Mouse (Mus musculus) limb, embryonic 10.5 days (tissue): Measurements from ENCODE around the gene Ncapg2. TPM values are rescaled to one million over a fixed set of nuclear protein-coding genes. Genes with fewer than 3 reads are reported as not detected.

ENCODE experiments used
- DNase-seq: peaks from one replicate; pipeline ENCODE4 v3.0.0-alpha.2; 2017; ENCODE audit warnings: low spot score
- H3K27ac ChIP-seq: fragments of 300-500 bp; sonication (generic); 2 replicates; pipeline ENCODE4 v1.5.1; 2016; ENCODE audit warnings: mild to moderate bottlenecking
- H3K27me3 ChIP-seq: fragments of 300-500 bp; sonication (generic); 2 replicates; pipeline ENCODE4 v1.6.1; 2016; ENCODE audit warnings: low read depth, mild to moderate bottlenecking; ENCODE audit not compliant: poor library complexity, severe bottlenecking
- H3K36me3 ChIP-seq: fragments of 300-500 bp; sonication (generic); 2 replicates; pipeline ENCODE4 v1.6.1; 2016; ENCODE audit warnings: mild to moderate bottlenecking, moderate library complexity
- H3K4me1 ChIP-seq: fragments of 300-500 bp; sonication (generic); 2 replicates; pipeline ENCODE4 v1.6.1; 2016
- H3K4me3 ChIP-seq: fragments of 300-500 bp; sonication (generic); 2 replicates; pipeline ENCODE4 v1.5.1; 2016; ENCODE audit warnings: mild to moderate bottlenecking, moderate library complexity
- H3K9me3 ChIP-seq: fragments of 300-500 bp; sonication (generic); replicated peaks from 2 replicates; pipeline ENCODE4 v1.6.1; 2016; ENCODE audit warnings: mild to moderate bottlenecking
- WGBS: fragments of 180-500 bp; shearing (Covaris S2); methylation state at CpG from one replicate; pipeline ENCODE4 v1.1.7; 2016; 5-methylcytosine and 5-hydroxymethylcytosine counted together
- polyA plus RNA-seq: library from polyadenylated mRNA; unstranded; fragments of >200 nt; fragmentation: Nextera tagmentation; extraction: Ambion mirVana; gene quantifications from 2 replicates; pipeline ENCODE4 v1.2.1, GENCODE M21; 2016

Ncapg2 gene
- polyA plus RNA-seq, 1 experiment from 2014 or later, result 63.5 TPM

DNA sequence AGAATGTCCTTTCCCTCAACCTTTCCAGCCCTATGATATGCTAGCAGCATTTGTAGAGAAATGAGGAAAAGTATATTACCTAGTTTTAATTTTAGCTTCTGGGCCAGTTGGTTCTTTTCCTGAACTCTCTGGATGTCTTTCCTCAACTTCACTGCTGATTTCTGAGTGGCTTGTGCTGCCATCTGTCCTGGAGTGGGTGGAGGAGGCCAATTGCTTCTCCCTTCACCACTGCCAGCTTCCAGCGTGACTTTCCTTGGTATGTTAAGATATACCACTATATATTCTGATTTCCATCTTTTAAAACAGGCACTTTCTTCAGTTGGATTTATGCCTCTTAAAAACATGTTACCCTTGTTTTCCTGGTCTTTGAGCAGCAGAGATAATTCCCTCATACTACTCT is 63.1 kb downstream of the Ncapg2 start:
- Histone ChIP-seq H3K9me3 (no peaks in the 10 kb centered on the region), H3K27me3 (no peaks in the 10 kb centered on the region), H3K4me1 (no peaks in the 10 kb centered on the region), H3K36me3 (peaks cover 21% of the 10 kb centered on the region), H3K27ac (no peak overlapping the region), H3K4me3 (no peak overlapping the region)
- 92% methylated on average over 1 of the region's 1 CpGs for WGBS
- no peak for DNase-seq

DNA sequence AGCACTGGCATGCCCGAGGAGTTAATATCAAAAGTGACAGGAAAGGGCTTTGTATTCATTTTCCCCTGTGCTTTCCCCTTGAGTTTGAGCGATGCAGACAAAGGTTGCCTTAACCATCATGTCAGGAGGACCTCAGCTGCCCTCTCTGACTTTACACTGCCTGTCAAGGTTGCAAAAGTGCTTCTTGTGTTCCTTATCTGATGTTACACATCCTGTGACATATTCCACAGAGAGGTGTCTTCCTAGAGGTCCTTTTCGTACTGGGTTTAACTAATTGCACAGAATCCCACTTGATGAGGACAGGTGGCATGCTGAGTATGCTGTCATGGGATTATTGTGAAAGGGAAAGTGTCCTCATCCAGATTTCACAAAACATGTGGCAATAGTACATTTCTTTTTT is 63.9 kb downstream of the Ncapg2 start:
- DNase-seq, result no peak
- Histone ChIP-seq H3K27me3 (no peaks in the 10 kb centered on the region), H3K27ac (no peak overlapping the region), H3K4me3 (no peak overlapping the region), H3K9me3 (no peaks in the 10 kb centered on the region), H3K36me3 (peaks cover 18% of the 10 kb centered on the region), H3K4me1 (no peaks in the 10 kb centered on the region)
- 88% methylated on average over 3 of the region's 3 CpGs for WGBS

DNA sequence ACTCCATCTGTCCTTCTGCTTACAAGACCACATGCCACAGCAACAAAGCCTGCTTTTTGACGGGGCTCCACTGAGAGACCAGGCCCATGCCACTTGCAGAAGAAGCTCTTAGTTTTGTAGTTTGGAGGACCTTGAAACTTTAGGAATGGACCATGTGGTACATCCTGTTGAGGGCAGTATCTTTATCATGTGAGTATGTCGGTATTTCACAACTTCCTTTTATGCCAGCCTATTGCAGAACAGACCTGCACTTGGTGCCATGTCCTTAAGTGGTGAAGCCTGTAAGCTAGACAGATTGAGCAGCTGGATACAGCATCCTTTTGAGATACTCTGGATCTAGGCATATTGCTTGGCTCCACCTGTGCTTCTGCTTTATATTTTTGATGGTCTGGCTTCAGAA is 68.1 kb downstream of the Ncapg2 start:
- Histone ChIP-seq H3K36me3 (no peaks in the 10 kb centered on the region), H3K9me3 (no peaks in the 10 kb centered on the region), H3K27ac (no peak overlapping the region), H3K4me3 (no peak overlapping the region), H3K4me1 (no peaks in the 10 kb centered on the region), H3K27me3 (no peaks in the 10 kb centered on the region)
- DNase-seq, result no peak
- 85% methylated on average over 2 of the region's 2 CpGs for WGBS

DNA sequence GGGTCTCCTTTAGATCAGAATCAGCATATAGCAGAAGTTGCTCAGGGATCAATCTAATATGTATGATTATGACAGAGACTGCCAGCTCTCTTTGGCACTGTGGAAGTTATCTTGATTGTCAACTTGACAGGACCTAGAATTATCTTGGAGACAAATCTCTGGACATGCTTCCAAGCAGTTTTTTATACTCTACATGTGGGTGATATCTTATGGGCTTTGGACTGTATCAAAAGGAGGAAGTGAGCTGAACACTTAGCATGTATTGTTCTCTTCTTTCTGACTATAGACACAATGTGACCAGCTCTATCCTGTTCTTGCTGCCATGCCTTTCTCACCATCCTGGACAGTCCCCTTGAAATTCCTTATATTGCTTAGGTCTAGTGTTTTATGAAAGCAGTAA is 68.6 kb downstream of the Ncapg2 start:
- Histone ChIP-seq H3K4me3 (no peak overlapping the region), H3K27ac (no peak overlapping the region), H3K36me3 (no peaks in the 10 kb centered on the region), H3K27me3 (no peaks in the 10 kb centered on the region), H3K9me3 (no peaks in the 10 kb centered on the region), H3K4me1 (no peaks in the 10 kb centered on the region)
- no peak for DNase-seq

DNA sequence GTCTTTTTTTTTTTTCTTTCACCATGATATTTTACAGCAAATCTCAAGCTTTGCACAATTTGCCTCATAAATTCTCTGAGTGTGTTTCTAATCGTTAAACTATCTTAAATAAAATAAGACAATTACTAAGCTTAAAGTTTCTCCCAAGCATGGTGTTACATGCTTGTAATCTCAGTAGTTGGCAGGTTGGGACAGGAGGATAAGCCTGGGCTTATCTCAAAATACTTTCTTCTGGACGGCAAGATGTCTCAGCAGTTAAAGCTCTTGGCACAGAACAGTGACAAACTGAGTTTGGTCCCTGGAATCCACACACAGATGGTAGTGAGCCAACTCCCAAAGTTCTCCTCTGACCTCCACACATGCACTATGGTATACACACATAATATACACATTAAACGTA is 69.5 kb downstream of the Ncapg2 start:
- H3K36me3 ChIP-seq, result no peaks in the 10 kb centered on the region
- H3K4me1 ChIP-seq, result no peaks in the 10 kb centered on the region
- 87% methylated on average over 3 of the region's 3 CpGs for WGBS
- DNase-seq, result no peak
- no peaks in the 10 kb centered on the region for H3K27me3 ChIP-seq
- no peak overlapping the region for H3K27ac ChIP-seq
- no peak overlapping the region for H3K4me3 ChIP-seq
- no peaks in the 10 kb centered on the region for H3K9me3 ChIP-seq

DNA sequence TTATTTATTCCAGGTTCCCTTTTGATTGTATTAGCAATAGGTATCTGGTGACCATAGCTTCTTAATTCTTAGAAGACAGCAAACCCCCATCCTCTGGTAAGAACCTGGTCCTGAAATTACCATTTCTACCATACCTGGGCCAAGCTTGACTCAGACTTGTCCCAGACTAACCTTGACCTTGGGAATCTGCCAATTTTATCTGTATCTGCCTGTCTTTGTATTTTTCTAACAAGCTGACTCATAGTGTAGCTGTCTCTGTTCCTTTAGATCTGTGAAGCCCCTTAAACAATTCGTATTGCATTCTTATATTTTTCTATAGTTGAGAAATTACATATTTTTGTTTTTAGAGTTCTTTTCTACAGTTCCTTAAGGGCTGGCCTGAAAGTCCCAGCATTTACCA is 73.6 kb downstream of the Ncapg2 start:
- no peak for DNase-seq
- Histone ChIP-seq H3K4me1 (no peaks in the 10 kb centered on the region), H3K27ac (no peak overlapping the region), H3K4me3 (no peak overlapping the region), H3K27me3 (no peaks in the 10 kb centered on the region), H3K36me3 (no peaks in the 10 kb centered on the region), H3K9me3 (no peaks in the 10 kb centered on the region)
- WGBS, result 70% methylated on average over 1 of the region's 1 CpGs

DNA sequence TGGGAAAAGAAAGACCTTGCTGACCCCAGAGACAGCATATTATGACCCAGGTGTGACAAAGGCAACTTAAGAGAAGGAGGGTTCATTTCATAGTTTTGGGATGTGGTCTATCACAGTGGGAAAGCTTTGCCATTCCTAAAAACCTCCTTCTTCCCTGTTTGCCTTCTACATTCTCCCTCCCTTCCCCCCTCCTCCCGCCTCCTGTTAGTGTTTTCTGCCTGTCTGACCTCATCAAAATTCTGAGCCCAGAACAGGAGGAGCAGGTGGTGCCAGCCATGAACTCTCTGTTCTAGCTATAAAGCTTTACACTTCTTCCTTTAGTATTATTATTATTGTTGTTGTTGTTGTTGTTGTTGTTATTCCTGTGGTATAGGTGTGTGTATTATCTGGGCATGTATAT is 76.7 kb downstream of the Ncapg2 start:
- H3K27ac ChIP-seq, result no peak overlapping the region
- WGBS, result 65% methylated on average over 1 of the region's 1 CpGs
- H3K4me3 ChIP-seq, result no peak overlapping the region
- peaks cover 11% of the 10 kb centered on the region for H3K4me1 ChIP-seq
- H3K9me3 ChIP-seq, result no peaks in the 10 kb centered on the region
- DNase-seq, result no peak
- H3K36me3 ChIP-seq, result no peaks in the 10 kb centered on the region
- peaks cover 18% of the 10 kb centered on the region for H3K27me3 ChIP-seq

DNA sequence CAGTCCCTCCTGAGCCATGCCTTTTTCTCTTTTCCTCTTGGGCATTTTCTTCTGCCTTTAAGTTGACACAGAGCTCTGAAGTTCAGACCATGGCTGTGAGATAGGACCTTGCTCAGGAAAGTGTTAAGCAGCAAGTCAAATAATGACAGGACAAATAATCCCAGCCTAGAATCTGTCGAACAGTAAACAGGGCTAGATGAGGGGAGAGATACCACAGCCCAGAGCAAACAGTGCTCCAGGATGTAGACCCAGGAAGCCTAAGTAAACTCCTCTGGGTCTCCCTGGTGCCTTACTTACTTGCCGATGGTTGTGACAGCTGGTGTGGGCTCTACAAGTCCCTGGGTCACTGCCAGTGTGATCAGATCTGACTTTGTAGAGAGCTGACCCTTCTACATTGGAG is 78.4 kb downstream of the Ncapg2 start:
- H3K4me3 ChIP-seq, result no peak overlapping the region
- H3K27me3 ChIP-seq, result peaks cover 26% of the 10 kb centered on the region
- no peak overlapping the region for H3K27ac ChIP-seq
- H3K9me3 ChIP-seq, result no peaks in the 10 kb centered on the region
- no peaks in the 10 kb centered on the region for H3K36me3 ChIP-seq
- WGBS, result 75% methylated on average over 2 of the region's 2 CpGs
- no peak for DNase-seq
- peaks cover 11% of the 10 kb centered on the region for H3K4me1 ChIP-seq

DNA sequence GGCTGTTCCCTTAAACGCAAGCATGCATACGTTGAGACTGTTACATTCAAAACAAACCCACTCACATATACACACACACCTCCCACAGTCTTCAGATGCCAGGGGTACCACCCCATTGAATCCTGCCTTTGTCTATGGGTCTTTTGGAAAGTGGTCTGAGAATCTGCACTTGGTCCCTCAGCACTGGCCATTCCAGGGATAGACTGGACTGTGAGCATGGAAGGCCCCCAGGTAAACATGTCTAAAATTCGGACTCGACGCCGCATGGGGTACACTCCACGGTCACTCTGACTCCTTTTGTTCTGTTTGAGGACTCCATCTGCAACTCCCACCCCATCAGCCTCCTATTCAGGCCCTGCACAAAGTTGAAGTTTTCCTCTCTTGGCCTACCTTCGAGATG is 79.8 kb downstream of the Ncapg2 start:
- H3K4me3 ChIP-seq, result peak overlapping the region; percentile 62; the same call in 1 of the 2 replicates
- WGBS, result 75% methylated on average over 8 of the region's 8 CpGs

DNA sequence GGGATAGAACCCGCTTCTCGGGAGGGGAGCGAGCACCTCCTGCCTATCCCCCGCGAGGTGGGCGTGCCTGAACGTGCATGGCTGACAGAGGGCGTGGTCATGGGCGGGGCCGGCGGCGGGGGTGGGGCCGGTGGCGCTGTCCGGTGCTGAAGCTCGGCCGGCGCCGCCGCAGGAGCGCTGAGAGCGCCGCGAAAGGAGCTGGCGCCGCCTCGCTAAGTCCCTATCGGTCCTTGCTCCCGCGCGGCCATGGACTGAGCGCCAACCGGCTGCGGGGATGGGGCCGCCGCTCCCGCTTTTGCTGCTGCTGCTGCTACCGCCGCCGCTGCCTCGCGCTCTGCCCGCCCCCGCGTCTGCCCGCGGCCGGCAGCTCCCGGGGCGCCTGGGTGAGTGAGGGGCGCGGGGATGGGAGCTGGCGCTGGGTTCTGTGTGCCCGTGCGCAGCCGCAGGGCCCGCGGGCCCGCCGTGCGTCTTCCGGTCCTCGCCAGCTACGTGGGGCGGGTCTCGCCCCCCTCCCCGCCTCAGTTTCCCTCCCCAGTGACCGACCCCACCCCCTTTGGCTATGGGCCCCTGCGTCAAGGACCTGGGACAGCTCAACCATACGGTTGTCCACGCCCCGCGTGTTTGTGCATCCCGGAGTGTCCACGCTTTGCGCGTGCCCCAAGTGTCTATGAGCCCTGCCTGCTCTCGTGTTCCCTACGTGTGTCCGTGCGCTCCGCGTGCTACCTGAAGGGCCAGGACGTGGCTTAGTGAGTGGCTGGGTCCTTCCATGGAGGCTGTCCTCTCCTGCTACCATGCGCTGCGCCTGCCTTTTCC is 80.6 kb downstream of the Ncapg2 start, which contains the start of gene Ptprn2:
TSS of gene Ptprn2 (plus strand) at position 130 of the 813 bp plus-strand sequence.
- Histone ChIP-seq H3K27ac (no peak within 1 kb of the TSS), H3K27me3 (peaks cover 26% of the 10 kb centered on the region), H3K4me3 (peak within 1 kb of the TSS; percentile 62), H3K4me1 (peaks cover 11% of the 10 kb centered on the region), H3K9me3 (no peaks in the 10 kb centered on the region), H3K36me3 (no peaks in the 10 kb centered on the region)
- DNase-seq, result peak; percentile 91
- under 1% methylated on average over 74 of the region's 86 CpGs for WGBS

More for the DNA sequence above, 79.8 kb downstream of the Ncapg2 start:
- H3K27ac ChIP-seq, result no peak overlapping the region
- no peak for DNase-seq
- no peaks in the 10 kb centered on the region for H3K9me3 ChIP-seq
- H3K36me3 ChIP-seq, result no peaks in the 10 kb centered on the region
- H3K4me1 ChIP-seq, result peaks cover 11% of the 10 kb centered on the region
- H3K27me3 ChIP-seq, result peaks cover 26% of the 10 kb centered on the region

DNA sequence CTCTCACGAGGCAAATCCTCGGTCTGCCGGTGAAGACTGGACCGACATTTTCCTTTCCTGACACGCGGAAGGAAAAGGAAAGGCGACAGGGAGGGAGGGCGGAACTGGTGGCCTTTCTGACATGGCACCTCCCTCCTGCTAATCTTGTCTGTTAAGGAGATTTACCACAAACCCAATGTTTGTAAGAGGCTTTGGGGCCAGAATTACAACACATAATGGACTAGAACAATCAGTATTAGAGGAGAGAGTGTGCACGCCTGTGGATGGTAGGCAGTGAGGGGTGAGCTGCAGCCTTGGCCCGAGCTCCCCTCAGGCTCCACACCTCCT is 81.2 kb downstream of the Ncapg2 start:
- peaks cover 11% of the 10 kb centered on the region for H3K4me1 ChIP-seq
- H3K27ac ChIP-seq, result no peak overlapping the region
- H3K27me3 ChIP-seq, result peaks cover 26% of the 10 kb centered on the region
- no peaks in the 10 kb centered on the region for H3K9me3 ChIP-seq
- DNase-seq, result no peak
- no peaks in the 10 kb centered on the region for H3K36me3 ChIP-seq
- WGBS, result 4% methylated on average over 10 of the region's 10 CpGs
- peak overlapping the region; percentile 62 for H3K4me3 ChIP-seq

DNA sequence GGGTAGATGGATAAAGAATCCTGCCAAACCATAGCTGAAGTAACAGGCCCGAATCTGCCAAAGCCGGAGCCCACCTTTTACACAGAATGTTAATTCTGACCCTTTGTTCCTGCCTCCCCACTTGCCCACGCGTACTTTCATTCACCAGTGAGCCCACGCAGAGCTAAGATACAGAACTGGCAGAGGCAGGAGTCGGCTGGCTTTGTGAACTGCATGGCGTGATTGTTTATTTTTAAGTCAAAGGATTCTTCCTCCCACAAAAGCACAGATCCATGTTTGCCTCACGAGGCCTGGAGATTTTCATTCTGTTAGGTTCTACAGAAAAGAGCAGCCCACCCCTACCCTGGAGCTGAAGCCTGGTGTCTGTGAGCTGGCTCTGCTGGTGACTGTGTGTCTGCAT is 83.6 kb downstream of the Ncapg2 start:
- DNase-seq, result no peak
- Histone ChIP-seq H3K27me3 (peaks cover 26% of the 10 kb centered on the region), H3K4me1 (peaks cover 11% of the 10 kb centered on the region), H3K4me3 (no peak overlapping the region), H3K27ac (no peak overlapping the region), H3K36me3 (no peaks in the 10 kb centered on the region), H3K9me3 (no peaks in the 10 kb centered on the region)
- WGBS, result 79% methylated on average over 8 of the region's 8 CpGs

DNA sequence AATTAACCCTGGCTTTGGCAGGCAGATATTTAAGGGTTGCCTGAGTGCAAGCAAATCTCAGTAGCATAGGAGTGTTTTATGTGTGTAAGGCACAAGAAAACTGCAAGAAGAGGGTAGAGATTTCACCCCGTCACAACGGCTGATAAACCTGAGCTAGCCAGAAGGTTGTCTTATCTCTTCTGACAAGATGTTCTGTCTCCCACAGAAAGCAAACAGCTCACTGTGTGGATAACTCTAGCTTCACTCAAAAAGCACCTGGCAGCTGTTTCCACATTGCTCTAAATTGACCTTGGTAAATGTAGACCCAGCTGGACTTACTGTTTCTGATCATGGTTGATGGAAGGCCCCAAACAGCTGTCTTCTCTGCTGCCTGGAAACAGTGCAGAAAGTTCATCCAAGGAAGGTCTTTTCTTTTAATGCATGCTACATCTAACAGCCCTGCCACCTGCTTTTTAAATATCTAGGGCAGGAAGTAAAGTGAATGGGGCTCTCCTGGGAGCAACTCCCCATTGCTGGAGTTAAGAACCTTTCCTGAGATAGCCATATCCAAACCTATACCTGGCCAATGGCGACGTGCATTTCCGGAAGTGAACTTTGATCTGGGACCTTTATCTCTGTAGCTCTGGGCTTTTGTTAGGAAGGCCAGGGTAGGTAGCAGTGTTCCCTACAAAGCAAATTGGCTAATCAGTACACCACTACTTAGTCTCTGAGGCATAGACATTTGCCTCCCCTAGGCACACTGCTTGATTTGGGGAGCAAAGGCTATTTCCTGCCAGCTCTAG is 85.6 kb downstream of the Ncapg2 start:
- Histone ChIP-seq H3K27ac (no peak overlapping the region), H3K4me1 (peaks cover 5% of the 10 kb centered on the region), H3K4me3 (no peak overlapping the region), H3K27me3 (peaks cover 20% of the 10 kb centered on the region), H3K9me3 (no peaks in the 10 kb centered on the region), H3K36me3 (no peaks in the 10 kb centered on the region)
- DNase-seq, result no peak
- 89% methylated on average over 5 of the region's 5 CpGs for WGBS
